8 mouse cellular contexts compared by ENCODE assay signal in genomic region chr11:99229641-99230260, GRCm38 (mm10). TPM values are rescaled to one million over a fixed set of nuclear protein-coding genes. Genes with fewer than 3 reads are reported as not detected.
A peak's percentile ranks its signal among the peaks of the same experiment; 100 is the strongest.
DNase-seq lines count a peak whose midpoint lies in the region; ATAC-seq and TF ChIP-seq lines count a peak whose summit lies in the region.

No protein-coding gene starts in this region.

- WGBS in embryonic facial prominence, embryonic 11.5 days: under 1% methylated on average over 31 of the region's 31 CpGs
- WGBS in intestine, postnatal 0 days: under 1% methylated on average over 31 of the region's 31 CpGs
- WGBS in neural tube, embryonic 13.5 days: under 1% methylated on average over 31 of the region's 31 CpGs

- ATAC-seq in embryonic facial prominence, embryonic 11.5 days (replicated peaks; ENCODE audit: insufficient number of reproducible peaks, low FRiP score, low TSS enrichment, low read depth): no peak
- peak; percentile 66 for ATAC-seq in intestine, postnatal 0 days
- peak; percentile 69; the same call in 1 of the 2 replicates for ATAC-seq in neural tube, embryonic 13.5 days (ENCODE audit: low read depth)

- peak; percentile 40 for DNase-seq in embryo, embryonic 10 days (ENCODE audit: low spot score)
- DNase-seq in embryo, embryonic 9.5 days (ENCODE audit: extremely low spot score): no peak
- peak; percentile 49 for DNase-seq in A20 (ENCODE audit: low read depth, low spot score)
- peak; percentile 55 for DNase-seq in embryonic facial prominence, embryonic 11.5 days (ENCODE audit: low spot score)
- no peak for DNase-seq in spleen, adult 12 weeks (ENCODE audit: low spot score)
- DNase-seq in spleen, postnatal 14 days (ENCODE audit: low spot score in 2 of 2): no peak

- peak overlapping the region; percentile 100 for H3K9ac ChIP-seq in embryonic facial prominence, embryonic 11.5 days (replicated peaks; ENCODE audit: low read length)
- H3K9ac ChIP-seq in intestine, postnatal 0 days (ENCODE audit: low read depth, low read length): peak overlapping the region; percentile 98
- H3K9ac ChIP-seq in neural tube, embryonic 13.5 days: peak overlapping the region; percentile 99

- no peaks in the 10 kb centered on the region for H3K9me3 ChIP-seq in embryonic facial prominence, embryonic 11.5 days (replicated peaks; ENCODE audit: control insufficient read depth, low read length)
- no peaks in the 10 kb centered on the region for H3K9me3 ChIP-seq in intestine, postnatal 0 days (ENCODE audit: control insufficient read depth)
- H3K9me3 ChIP-seq in neural tube, embryonic 13.5 days: no peaks in the 10 kb centered on the region

- peak overlapping the region; percentile 37 for H3K4me2 ChIP-seq in embryonic facial prominence, embryonic 11.5 days (ENCODE audit: low read depth, low read length)
- peak overlapping the region; percentile 86 for H3K4me2 ChIP-seq in intestine, postnatal 0 days (replicated peaks; ENCODE audit: low read depth)
- peak overlapping the region; percentile 95 for H3K4me2 ChIP-seq in neural tube, embryonic 13.5 days

- peak overlapping the region; percentile 89 for H3K4me3 ChIP-seq in embryonic facial prominence, embryonic 11.5 days (ENCODE audit: low read depth, low read length)
- peak overlapping the region; percentile 90 for H3K4me3 ChIP-seq in intestine, postnatal 0 days (ENCODE audit: low read depth, low read length)
- H3K4me3 ChIP-seq in neural tube, embryonic 13.5 days: peak overlapping the region; percentile 91

- TF ChIP-seq CTCF in intestine, postnatal 0 days (IDR thresholded peaks at IDR 0.05; ENCODE audit: low read depth): no peak

- H3K4me1 ChIP-seq in embryonic facial prominence, embryonic 11.5 days (ENCODE audit: control insufficient read depth, insufficient read depth, low read length): no peaks in the 10 kb centered on the region; the same call in 1 of the 2 replicates
- H3K4me1 ChIP-seq in intestine, postnatal 0 days (replicated peaks; ENCODE audit: control insufficient read depth, insufficient read depth, low read length): no peaks in the 10 kb centered on the region; the same call in 1 of the 2 replicates
- peaks cover 48% of the 10 kb centered on the region for H3K4me1 ChIP-seq in neural tube, embryonic 13.5 days (replicated peaks)

- peak overlapping the region; percentile 98 for H3K27ac ChIP-seq in embryonic facial prominence, embryonic 11.5 days (replicated peaks; ENCODE audit: low read depth, low read length)
- H3K27ac ChIP-seq in intestine, postnatal 0 days (ENCODE audit: low read depth, low read length): peak overlapping the region; percentile 95
- peak overlapping the region; percentile 99 for H3K27ac ChIP-seq in neural tube, embryonic 13.5 days (replicated peaks)

- H3K27me3 ChIP-seq in embryonic facial prominence, embryonic 11.5 days (ENCODE audit: control insufficient read depth, insufficient read depth, low read length): no peaks in the 10 kb centered on the region
- H3K27me3 ChIP-seq in intestine, postnatal 0 days (replicated peaks; ENCODE audit: control insufficient read depth, insufficient read depth, low read length): no peaks in the 10 kb centered on the region
- no peaks in the 10 kb centered on the region for H3K27me3 ChIP-seq in neural tube, embryonic 13.5 days

- no peaks in the 10 kb centered on the region for H3K36me3 ChIP-seq in embryonic facial prominence, embryonic 11.5 days (replicated peaks; ENCODE audit: control insufficient read depth, insufficient read depth, low read depth, low read length)
- peaks cover 11% of the 10 kb centered on the region for H3K36me3 ChIP-seq in intestine, postnatal 0 days (ENCODE audit: control insufficient read depth, insufficient read depth)
- peaks cover 31% of the 10 kb centered on the region for H3K36me3 ChIP-seq in neural tube, embryonic 13.5 days

RNA-seq across cellular contexts. Expression of gene Smarce1, which starts 1.1 kb away (rescaled TPM):
- polyA plus RNA-seq in embryonic facial prominence, embryonic 11.5 days (2014; fragmentation: Nextera tagmentation; extraction: Ambion mirVana): 223 and 226 TPM in 2 replicates
- 73.1 and 80.0 TPM in 2 replicates for polyA plus RNA-seq in intestine, postnatal 0 days (2015; fragmentation: Nextera tagmentation; extraction: Ambion mirVana)
- polyA plus RNA-seq in neural tube, embryonic 13.5 days (2015; fragmentation: Nextera tagmentation; extraction: Ambion mirVana): 319 and 376 TPM in 2 replicates

RNA-seq across cellular contexts. Expression of gene Krt222, which starts 14.1 kb away (rescaled TPM):
- polyA plus RNA-seq in embryonic facial prominence, embryonic 11.5 days (2014; fragmentation: Nextera tagmentation; extraction: Ambion mirVana): 0.18 and 0.49 TPM in 2 replicates
- polyA plus RNA-seq in intestine, postnatal 0 days (2015; fragmentation: Nextera tagmentation; extraction: Ambion mirVana): 0.42 and 0.61 TPM in 2 replicates
- 4.2 and 5.9 TPM in 2 replicates for polyA plus RNA-seq in neural tube, embryonic 13.5 days (2015; fragmentation: Nextera tagmentation; extraction: Ambion mirVana)

RNA-seq across cellular contexts. Expression of gene Krt24, which starts 55.3 kb away (rescaled TPM):
- polyA plus RNA-seq in embryonic facial prominence, embryonic 11.5 days (2014; fragmentation: Nextera tagmentation; extraction: Ambion mirVana): 0.11 and 0.22 TPM in 2 replicates
- 0.08 TPM in 1 of 2 replicates, not detected in the other for polyA plus RNA-seq in intestine, postnatal 0 days (2015; fragmentation: Nextera tagmentation; extraction: Ambion mirVana)
- 0.17 and 0.63 TPM in 2 replicates for polyA plus RNA-seq in neural tube, embryonic 13.5 days (2015; fragmentation: Nextera tagmentation; extraction: Ambion mirVana)

Comparison
In these comparisons a context has a peak if more than half of its experiments do, and no peak if none do; other contexts are left out.
1. DNase-seq: peak in embryo, embryonic 10 days (single experiment), A20 (single experiment) and embryonic facial prominence, embryonic 11.5 days (single experiment); none in embryo, embryonic 9.5 days (single experiment), spleen, adult 12 weeks (single experiment) and spleen, postnatal 14 days (0 of 2).
2. H3K4me2 ChIP-seq: peak in every context shown above with its lines; median percentile 95 in neural tube, embryonic 13.5 days; 86 in intestine, postnatal 0 days; 37 in embryonic facial prominence, embryonic 11.5 days.
3. Peak in every context shown above with its lines, with median percentiles within 50 percentile points of each other: H3K27ac ChIP-seq, H3K4me3 ChIP-seq and H3K9ac ChIP-seq.